Mouse (Mus musculus) thymus, postnatal 4 days (tissue): ENCODE measurements around the gene Fkrp.

ENCODE experiments used
- DNase-seq: peaks from one replicate; pipeline ENCODE4 v3.0.0; 2021

The Fkrp gene

GRCm38 (mm10) chr7:16816475-16817122 is at the start of gene Fkrp:
Fkrp (minus strand) TSS chr7:16816732.
- DNase-seq, result peak; percentile 81

- peak; percentile 81 for DNase-seq
Observed at GRCm38 (mm10) chr7:16859902-16860651, 43.5 kb upstream of the Fkrp start.

- peak; percentile 81 for DNase-seq
Observed at GRCm38 (mm10) chr7:16858336-16858735, 41.8 kb upstream of the Fkrp start.

- peak; percentile 28 for DNase-seq
Observed at GRCm38 (mm10) chr7:16853302-16853831, 36.8 kb upstream of the Fkrp start.

GRCm38 (mm10) chr7:16851636-16852035 is 35.1 kb upstream of the Fkrp start:
- DNase-seq, result no peak

DNA sequence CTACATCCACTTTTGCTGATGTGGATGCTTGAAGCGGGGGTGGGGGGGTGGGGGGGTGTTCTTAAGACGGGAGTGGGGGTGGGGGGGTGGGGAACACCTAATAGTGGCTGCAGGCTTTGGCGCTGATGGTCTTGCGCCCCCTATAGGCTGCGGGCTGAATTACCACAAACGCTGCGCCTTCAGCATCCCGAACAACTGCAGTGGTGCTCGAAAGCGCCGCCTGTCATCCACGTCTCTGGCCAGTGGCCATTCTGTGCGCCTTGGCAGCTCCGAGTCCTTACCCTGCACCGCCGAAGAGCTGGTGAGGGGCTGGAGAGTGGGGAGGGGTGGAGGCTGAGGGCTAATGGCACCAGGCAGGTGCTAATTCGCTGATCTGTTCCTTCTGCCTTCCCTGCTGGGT is 32.0 kb upstream of the Fkrp start:
- DNase-seq, result peak; percentile 76

DNA sequence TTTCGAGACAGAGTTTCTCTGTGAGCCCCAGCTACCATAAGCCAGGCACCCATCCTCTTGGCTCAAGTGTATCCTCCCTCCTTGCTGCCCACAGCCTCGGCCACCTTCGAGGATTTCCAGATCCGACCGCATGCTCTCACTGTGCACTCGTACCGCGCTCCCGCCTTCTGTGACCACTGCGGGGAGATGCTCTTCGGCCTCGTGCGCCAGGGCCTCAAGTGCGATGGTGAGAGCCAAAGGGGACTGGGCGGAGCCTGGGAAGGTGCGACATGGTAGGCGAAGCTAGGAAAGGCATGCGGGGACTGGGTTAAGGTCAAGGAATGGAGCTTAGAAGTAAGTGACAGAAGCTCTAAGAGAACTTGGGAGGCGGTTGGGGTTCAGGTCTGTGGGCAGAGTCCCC is 31.0 kb upstream of the Fkrp start:
- DNase-seq, result peak; percentile 27

- peak; percentile 6 for DNase-seq
Observed at GRCm38 (mm10) chr7:16846775-16847174, 30.2 kb upstream of the Fkrp start.

GRCm38 (mm10) chr7:16845820-16846167 is 29.3 kb upstream of the Fkrp start:
- no peak for DNase-seq

GRCm38 (mm10) chr7:16845072-16845819 is 28.7 kb upstream of the Fkrp start:
- DNase-seq, result peak; percentile 79

DNA sequence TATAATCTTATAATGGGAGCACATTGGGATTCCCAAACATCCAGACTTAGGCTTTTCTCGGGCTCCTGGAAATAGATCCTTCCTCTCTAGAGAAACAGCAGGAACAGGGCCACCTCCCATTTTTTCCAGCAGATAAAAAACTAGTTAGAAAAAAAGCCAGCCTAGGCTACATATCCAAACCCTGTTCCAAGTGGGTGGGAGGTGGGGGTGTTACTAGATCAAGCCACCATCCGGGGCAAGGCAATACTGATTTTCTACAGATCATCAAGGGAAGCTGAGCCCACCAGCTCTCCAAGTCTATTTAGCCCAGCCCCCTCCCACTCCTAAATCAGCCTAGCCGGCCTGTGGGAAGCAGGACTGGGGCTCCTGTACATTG is 28.2 kb upstream of the Fkrp start:
- no peak for DNase-seq

GRCm38 (mm10) chr7:16843441-16844171 is 27.1 kb upstream of the Fkrp start:
- DNase-seq, result peak; percentile 81

DNA sequence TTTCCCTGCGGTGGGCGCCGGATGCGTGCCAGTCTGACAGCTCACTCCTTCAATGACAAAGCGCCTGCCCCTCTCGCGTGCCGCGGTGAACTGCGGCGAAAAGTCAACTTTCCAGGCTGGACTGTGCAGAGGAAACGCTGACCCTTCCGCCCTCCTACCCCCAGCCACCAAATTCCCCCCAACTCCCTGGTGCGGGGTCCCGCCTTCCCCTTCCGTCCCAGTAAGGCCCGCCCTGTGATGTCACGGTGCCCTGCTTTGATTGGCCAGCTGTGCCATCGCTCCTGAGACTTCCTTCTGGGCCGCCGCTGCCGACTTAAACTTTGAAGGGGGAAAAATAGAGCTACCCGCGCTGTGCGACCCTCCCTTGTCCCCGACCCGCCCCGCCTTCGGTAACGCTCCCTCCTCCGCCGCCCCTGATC is 26.1 kb upstream of the Fkrp start, which contains the start of gene Prkd2:
Gene Prkd2 (plus strand): TSS at position 258 of the 419 bp plus-strand sequence.
- DNase-seq, result peak; percentile 95

DNA sequence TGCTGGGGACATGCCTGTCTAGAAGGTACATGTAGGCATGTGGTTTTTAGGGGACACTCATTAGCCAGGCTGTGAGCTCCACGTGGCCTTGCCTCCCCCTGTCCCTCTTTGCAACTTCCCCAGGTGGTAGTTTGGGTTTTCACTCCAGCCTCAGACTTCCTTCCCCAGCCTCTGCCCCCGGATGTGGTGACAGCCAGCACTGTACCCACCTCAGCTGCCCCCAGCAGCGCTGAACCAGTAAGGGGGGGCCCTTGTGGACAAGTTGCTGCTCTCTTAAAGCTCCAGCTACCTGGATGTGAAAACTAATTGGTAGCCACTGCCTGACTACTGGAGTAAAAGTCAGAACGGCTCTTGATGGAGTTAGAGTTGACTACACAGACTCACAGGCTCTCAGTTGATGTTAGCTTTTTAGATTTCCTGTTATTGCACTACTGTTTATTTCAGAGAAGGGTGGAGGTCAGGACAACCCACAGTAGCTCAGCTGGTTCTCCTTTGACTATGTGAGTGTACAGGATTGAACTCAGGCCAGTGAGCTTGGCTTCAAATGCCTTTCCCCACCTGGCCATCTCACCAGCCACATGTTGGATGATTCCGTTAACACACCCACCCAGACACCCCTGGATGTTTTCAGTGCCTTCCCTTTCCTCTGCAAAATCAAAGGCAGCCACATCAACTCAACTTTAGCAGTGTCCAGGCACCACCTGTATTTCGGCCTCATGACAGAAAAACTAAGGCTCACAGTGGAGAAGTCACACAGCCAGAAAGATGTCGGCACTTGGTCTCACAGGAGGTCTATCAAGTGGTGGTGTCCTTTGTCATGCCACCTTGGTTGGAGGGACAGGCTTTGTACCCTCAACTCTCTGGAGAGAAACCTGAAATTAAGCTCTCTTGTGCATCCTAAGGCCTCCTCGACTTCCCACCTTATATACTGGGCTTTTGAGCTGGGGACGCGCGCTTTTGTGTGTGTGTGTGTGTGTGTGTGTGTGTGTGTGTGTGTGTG is 25.3 kb upstream of the Fkrp start:
- peak; percentile 83 for DNase-seq

GRCm38 (mm10) chr7:16841078-16841477 is 24.5 kb upstream of the Fkrp start:
- peak; percentile 64 for DNase-seq

DNA sequence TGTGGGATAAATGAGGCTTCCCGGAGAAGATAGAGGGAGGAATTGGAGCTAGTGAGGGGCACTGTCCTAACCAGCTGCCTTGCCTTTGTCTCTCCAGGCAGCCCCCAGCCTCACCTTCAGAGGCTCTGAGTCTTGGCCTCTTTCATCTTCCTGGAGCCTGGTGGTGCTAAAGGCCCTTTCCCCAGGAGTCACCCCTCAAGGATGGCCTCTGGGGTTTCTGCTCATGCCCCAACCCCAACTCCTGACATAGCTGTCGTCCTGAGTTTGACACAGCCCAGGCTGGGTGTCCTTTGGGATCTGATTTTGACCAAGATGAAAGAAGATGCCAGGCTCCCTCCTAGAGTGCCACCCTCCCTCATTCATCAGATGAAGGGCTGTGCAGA is 23.6 kb upstream of the Fkrp start:
- no peak for DNase-seq

GRCm38 (mm10) chr7:16839427-16840108 is 23.0 kb upstream of the Fkrp start:
- DNase-seq, result no peak

DNA sequence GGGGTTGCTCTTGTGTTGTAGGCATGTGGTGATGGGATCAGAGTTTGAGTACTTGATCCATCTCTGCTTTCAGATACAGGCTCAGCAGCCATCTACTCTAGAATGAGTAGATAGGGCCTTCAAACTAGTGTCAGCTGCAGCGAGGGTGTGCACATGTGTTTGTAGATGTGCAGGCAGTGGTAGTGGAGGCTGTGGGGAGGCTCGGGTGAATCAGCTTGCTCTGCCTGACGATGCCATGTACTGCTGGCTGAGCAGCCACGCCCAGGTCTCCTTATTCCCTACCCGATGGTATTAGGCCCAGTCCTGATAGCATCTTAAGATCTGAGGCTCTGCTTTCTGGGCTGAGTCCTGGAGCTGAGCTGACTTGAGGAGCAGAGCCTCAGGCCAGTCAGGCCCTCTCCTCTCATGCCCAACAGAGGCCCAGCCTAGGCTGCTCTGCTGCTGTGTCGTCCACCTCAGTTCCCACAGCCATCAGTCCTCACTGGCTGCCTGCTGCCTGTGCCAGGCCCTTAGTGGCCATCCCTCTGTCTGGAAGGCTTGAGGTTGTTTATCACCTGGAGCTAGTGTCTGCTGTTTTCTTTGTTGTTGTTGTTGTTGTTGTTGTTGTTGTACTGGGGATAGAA is 22.4 kb upstream of the Fkrp start:
- DNase-seq, result no peak

- DNase-seq, result no peak
Observed at GRCm38 (mm10) chr7:16837916-16838803, 21.6 kb upstream of the Fkrp start.
